Mouse (Mus musculus): Measurements from ENCODE around the gene Lsm2.

Gene Lsm2

DNA sequence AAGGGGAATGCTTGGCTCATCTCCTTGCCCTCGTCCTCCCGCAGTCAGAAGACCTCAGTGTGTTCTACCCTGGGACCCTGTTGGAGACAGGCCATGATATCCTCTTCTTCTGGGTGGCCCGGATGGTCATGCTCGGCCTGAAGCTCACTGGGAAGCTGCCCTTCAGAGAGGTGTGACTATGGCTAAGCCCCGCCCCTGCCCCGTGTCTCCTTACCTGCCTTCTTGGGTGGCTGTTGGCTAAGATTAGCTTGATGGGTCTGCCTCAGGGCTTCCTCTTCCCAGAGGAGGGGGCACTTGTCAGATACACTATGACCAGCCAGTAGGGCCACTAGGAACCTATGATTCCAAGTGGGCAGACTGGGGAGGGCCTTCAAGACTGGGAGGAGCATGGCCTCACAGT is 31.6 kb downstream of the Lsm2 start:
- peaks cover 97% of the 10 kb centered on the region for H3K36me3 ChIP-seq (ENCODE audit: insufficient read depth, low read length)
- no peaks in the 10 kb centered on the region for H3K27me3 ChIP-seq (ENCODE audit: insufficient read depth, low read length)
- H3K4me1 ChIP-seq (replicated peaks; ENCODE audit: low read depth, low read length): peaks cover 84% of the 10 kb centered on the region
- H3K9me3 ChIP-seq (ENCODE audit: low read length): no peaks in the 10 kb centered on the region
- TF ChIP-seq POU5F1 (IDR thresholded peaks at IDR 0.05; ENCODE audit: borderline replicate concordance, low read length) (no peak), CTCF (conservative IDR thresholded peaks at IDR 0.05; ENCODE audit: low read length) (no peak), NANOG (IDR thresholded peaks at IDR 0.05; ENCODE audit: borderline replicate concordance, low read length) (no peak)
- no peak overlapping the region for H3K4me3 ChIP-seq (replicated peaks; ENCODE audit: low read length)

GRCm38 (mm10) chr17:35015296-35015695 is 33.6 kb downstream of the Lsm2 start:
- Histone ChIP-seq H3K9me3 (ENCODE audit: low read length) (no peaks in the 10 kb centered on the region), H3K36me3 (ENCODE audit: insufficient read depth, low read length) (peaks cover 76% of the 10 kb centered on the region), H3K27me3 (ENCODE audit: insufficient read depth, low read length) (0 out of 2 replicates have a peak, but pooled peaks cover 5% of the 10 kb centered on the region), H3K4me1 (replicated peaks; ENCODE audit: low read depth, low read length) (peaks cover 94% of the 10 kb centered on the region), H3K4me3 (replicated peaks; ENCODE audit: low read length) (peak overlapping the region; percentile 61)
- TF ChIP-seq NANOG (IDR thresholded peaks at IDR 0.05; ENCODE audit: borderline replicate concordance, low read length): no peak
- no peak for TF ChIP-seq CTCF (conservative IDR thresholded peaks at IDR 0.05; ENCODE audit: low read length)
- TF ChIP-seq POU5F1 (IDR thresholded peaks at IDR 0.05; ENCODE audit: borderline replicate concordance, low read length): no peak

DNA sequence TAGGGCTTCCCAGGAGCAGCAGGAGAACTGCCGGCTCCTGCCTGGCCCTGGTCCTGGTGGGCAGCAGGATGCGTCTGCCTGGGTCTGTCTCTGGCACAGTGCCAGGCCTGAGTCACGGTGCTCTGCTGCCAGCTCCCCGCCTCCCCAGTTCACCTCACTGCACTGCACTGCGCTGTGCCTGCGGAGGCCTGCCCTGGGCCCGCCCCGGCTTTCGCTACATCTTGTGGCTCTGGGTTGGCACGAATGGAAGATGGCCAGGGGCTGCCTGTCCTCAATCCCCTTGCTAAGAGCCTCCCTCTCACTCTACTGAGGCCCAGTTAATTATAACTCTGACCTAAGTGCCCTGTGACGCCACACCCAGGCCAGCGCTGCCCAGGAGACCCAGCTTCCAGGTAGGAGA is 34.7 kb downstream of the Lsm2 start, which contains the start of gene Vwa7:
TSS of gene Vwa7 (plus strand) at position 204 of the 400 bp plus-strand sequence.
- H3K4me3 ChIP-seq (replicated peaks; ENCODE audit: low read length): peak within 1 kb of the TSS; percentile 61
- H3K27me3 ChIP-seq (ENCODE audit: insufficient read depth, low read length): 0 out of 2 replicates have a peak, but pooled peaks cover 5% of the 10 kb centered on the region
- no peaks in the 10 kb centered on the region for H3K9me3 ChIP-seq (ENCODE audit: low read length)
- H3K36me3 ChIP-seq (ENCODE audit: insufficient read depth, low read length): peaks cover 65% of the 10 kb centered on the region
- H3K4me1 ChIP-seq (replicated peaks; ENCODE audit: low read depth, low read length): peaks cover 94% of the 10 kb centered on the region
- TF ChIP-seq CTCF (conservative IDR thresholded peaks at IDR 0.05; ENCODE audit: low read length): no peak
- no peak for TF ChIP-seq POU5F1 (IDR thresholded peaks at IDR 0.05; ENCODE audit: borderline replicate concordance, low read length)
- TF ChIP-seq NANOG (IDR thresholded peaks at IDR 0.05; ENCODE audit: borderline replicate concordance, low read length): no peak

GRCm38 (mm10) chr17:35016791-35017705 is 35.4 kb downstream of the Lsm2 start:
- TF ChIP-seq POU5F1 (IDR thresholded peaks at IDR 0.05; ENCODE audit: borderline replicate concordance, low read length): no peak
- no peak for TF ChIP-seq CTCF (conservative IDR thresholded peaks at IDR 0.05; ENCODE audit: low read length)
- no peak for TF ChIP-seq NANOG (IDR thresholded peaks at IDR 0.05; ENCODE audit: borderline replicate concordance, low read length)
- Histone ChIP-seq H3K4me1 (replicated peaks; ENCODE audit: low read depth, low read length) (peaks cover 94% of the 10 kb centered on the region), H3K27me3 (ENCODE audit: insufficient read depth, low read length) (0 out of 2 replicates have a peak, but pooled peaks cover 5% of the 10 kb centered on the region), H3K36me3 (ENCODE audit: insufficient read depth, low read length) (peaks cover 59% of the 10 kb centered on the region), H3K4me3 (replicated peaks; ENCODE audit: low read length) (peak overlapping the region; percentile 23; the same call in 1 of the 2 replicates), H3K9me3 (ENCODE audit: low read length) (no peaks in the 10 kb centered on the region)

DNA sequence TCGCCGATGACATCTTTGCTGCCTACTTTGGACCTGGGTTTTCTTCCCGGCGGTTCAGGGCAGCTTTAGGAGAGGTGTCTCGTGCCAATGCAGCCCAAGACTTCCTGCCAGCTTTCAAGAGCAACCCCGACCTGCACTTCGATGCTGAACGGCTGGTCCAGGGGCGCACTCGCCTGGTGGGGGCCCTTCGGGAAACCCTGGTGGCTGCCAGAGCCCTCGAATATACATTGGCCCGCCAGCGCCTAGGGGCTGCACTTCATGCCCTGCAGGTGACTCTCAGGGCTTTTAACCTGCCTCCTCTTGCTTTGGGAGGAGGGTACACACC is 36.0 kb downstream of the Lsm2 start:
- Histone ChIP-seq H3K9me3 (ENCODE audit: low read length) (no peaks in the 10 kb centered on the region), H3K27me3 (ENCODE audit: insufficient read depth, low read length) (0 out of 2 replicates have a peak, but pooled peaks cover 5% of the 10 kb centered on the region), H3K4me1 (replicated peaks; ENCODE audit: low read depth, low read length) (peaks cover 94% of the 10 kb centered on the region), H3K4me3 (replicated peaks; ENCODE audit: low read length) (no peak overlapping the region), H3K36me3 (ENCODE audit: insufficient read depth, low read length) (peaks cover 52% of the 10 kb centered on the region)
- no peak for TF ChIP-seq POU5F1 (IDR thresholded peaks at IDR 0.05; ENCODE audit: borderline replicate concordance, low read length)
- no peak for TF ChIP-seq NANOG (IDR thresholded peaks at IDR 0.05; ENCODE audit: borderline replicate concordance, low read length)
- TF ChIP-seq CTCF (conservative IDR thresholded peaks at IDR 0.05; ENCODE audit: low read length): no peak

GRCm38 (mm10) chr17:35018171-35018570 is 36.5 kb downstream of the Lsm2 start:
- Histone ChIP-seq H3K27me3 (ENCODE audit: insufficient read depth, low read length) (0 out of 2 replicates have a peak, but pooled peaks cover 6% of the 10 kb centered on the region), H3K9me3 (ENCODE audit: low read length) (no peaks in the 10 kb centered on the region), H3K36me3 (ENCODE audit: insufficient read depth, low read length) (peaks cover 47% of the 10 kb centered on the region), H3K4me3 (replicated peaks; ENCODE audit: low read length) (no peak overlapping the region), H3K4me1 (replicated peaks; ENCODE audit: low read depth, low read length) (peaks cover 91% of the 10 kb centered on the region)
- no peak for TF ChIP-seq POU5F1 (IDR thresholded peaks at IDR 0.05; ENCODE audit: borderline replicate concordance, low read length)
- no peak for TF ChIP-seq NANOG (IDR thresholded peaks at IDR 0.05; ENCODE audit: borderline replicate concordance, low read length)
- no peak for TF ChIP-seq CTCF (conservative IDR thresholded peaks at IDR 0.05; ENCODE audit: low read length)

DNA sequence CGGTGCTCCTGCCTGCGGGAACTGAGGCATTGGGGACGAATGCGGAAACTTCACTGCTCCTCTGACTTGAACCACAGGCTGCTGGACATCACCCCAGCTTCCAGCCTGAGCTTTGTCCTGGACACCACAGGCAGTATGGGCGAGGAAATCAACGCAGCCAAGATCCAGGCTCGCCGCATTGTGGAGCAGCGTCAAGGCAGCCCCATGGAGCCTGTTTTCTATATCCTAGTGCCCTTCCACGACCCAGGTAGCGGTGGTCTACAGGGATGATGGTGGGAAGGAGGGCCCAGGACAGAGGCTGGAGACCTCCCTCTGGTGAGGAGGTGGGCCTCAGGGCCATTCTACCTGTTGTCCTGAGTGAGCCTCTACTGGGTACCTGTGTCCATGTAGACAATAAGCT is 38.2 kb downstream of the Lsm2 start:
- Histone ChIP-seq H3K27me3 (ENCODE audit: insufficient read depth, low read length) (peaks cover 19% of the 10 kb centered on the region), H3K4me3 (replicated peaks; ENCODE audit: low read length) (peak overlapping the region; percentile 13; the same call in 1 of the 2 replicates), H3K36me3 (ENCODE audit: insufficient read depth, low read length) (peaks cover 30% of the 10 kb centered on the region), H3K9me3 (ENCODE audit: low read length) (no peaks in the 10 kb centered on the region), H3K4me1 (replicated peaks; ENCODE audit: low read depth, low read length) (peaks cover 80% of the 10 kb centered on the region)
- TF ChIP-seq POU5F1 (IDR thresholded peaks at IDR 0.05; ENCODE audit: borderline replicate concordance, low read length): no peak
- TF ChIP-seq NANOG (IDR thresholded peaks at IDR 0.05; ENCODE audit: borderline replicate concordance, low read length): no peak
- no peak for TF ChIP-seq CTCF (conservative IDR thresholded peaks at IDR 0.05; ENCODE audit: low read length)

GRCm38 (mm10) chr17:35020551-35020950 is 38.9 kb downstream of the Lsm2 start:
- peaks cover 77% of the 10 kb centered on the region for H3K4me1 ChIP-seq (replicated peaks; ENCODE audit: low read depth, low read length)
- TF ChIP-seq POU5F1 (IDR thresholded peaks at IDR 0.05; ENCODE audit: borderline replicate concordance, low read length) (no peak), NANOG (IDR thresholded peaks at IDR 0.05; ENCODE audit: borderline replicate concordance, low read length) (no peak), CTCF (conservative IDR thresholded peaks at IDR 0.05; ENCODE audit: low read length) (no peak)
- peaks cover 24% of the 10 kb centered on the region for H3K36me3 ChIP-seq (ENCODE audit: insufficient read depth, low read length)

More at GRCm38 (mm10) chr17:35020551-35020950, 38.9 kb downstream of the Lsm2 start:
- Histone ChIP-seq H3K9me3 (ENCODE audit: low read length) (no peaks in the 10 kb centered on the region), H3K27me3 (ENCODE audit: insufficient read depth, low read length) (peaks cover 19% of the 10 kb centered on the region), H3K4me3 (replicated peaks; ENCODE audit: low read length) (no peak overlapping the region)
